Mouse (Mus musculus): ENCODE results near the gene Plpp7.

- TF ChIP-seq POLR2A (IDR thresholded peaks at IDR 0.05; ENCODE audit: insufficient read depth, low read depth, low read length) (no peak), CTCF (IDR thresholded peaks at IDR 0.05; ENCODE audit: insufficient read depth, low read depth, low read length) (no peak)
These were observed 1.2 kb upstream of the Plpp7 start for GRCm38 (mm10) chr2:32094001-32094707.
